19 mouse cellular contexts compared by ENCODE assay signal in the genomic region with DNA sequence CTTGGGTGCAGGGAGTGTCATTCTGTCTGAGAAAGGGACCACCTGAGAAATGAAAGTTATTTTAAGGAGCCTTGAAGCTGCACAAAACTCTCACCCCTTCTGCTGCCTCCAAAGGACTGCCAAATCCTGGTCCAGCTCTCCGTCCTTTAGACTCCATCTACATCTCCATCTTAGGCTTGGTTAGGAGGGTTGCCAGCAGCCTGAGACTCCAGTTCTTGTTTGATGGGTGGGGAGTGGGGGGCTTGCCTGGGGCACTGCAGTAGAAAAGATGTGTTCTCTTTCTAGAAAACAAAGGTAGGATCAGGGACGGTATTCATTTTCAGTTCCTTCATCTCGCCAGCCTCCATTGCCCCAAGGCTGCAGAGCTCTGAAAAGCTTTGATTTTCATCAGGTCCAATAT. TPM values are rescaled to one million over a fixed set of nuclear protein-coding genes. Genes with fewer than 3 reads are reported as not detected.
DNase-seq lines count a peak whose midpoint lies in the region; ATAC-seq and TF ChIP-seq lines count a peak whose summit lies in the region.
"Had no signal": no experiment of that assay in that cellular context is flagged by ENCODE, and none has a peak within 500 bp of the region (broad histone marks: within the 10 kb centered on the region; RNA-seq: fewer than 3 reads in every experiment).

No protein-coding gene starts in this region.

- H3K9me3 ChIP-seq in kidney, embryonic 15.5 days (replicated peaks): no peaks in the 10 kb centered on the region
- H3K9me3 ChIP-seq in intestine, embryonic 15.5 days: no peaks in the 10 kb centered on the region
- H3K9me3 ChIP-seq in stomach, postnatal 0 days (ENCODE audit: control insufficient read depth, low read length): no peaks in the 10 kb centered on the region
- H3K9me3 ChIP-seq in forebrain, embryonic 15.5 days: no peaks in the 10 kb centered on the region

- no peak for TF ChIP-seq EP300 in stomach, postnatal 0 days (optimal IDR thresholded peaks at IDR 0.05)

- no peak overlapping the region for H3ac ChIP-seq in myocyte (ENCODE audit: control insufficient read depth, insufficient read length)

- TF ChIP-seq CTCF in stomach, postnatal 0 days (IDR thresholded peaks at IDR 0.05; ENCODE audit: low read depth): no peak

- peaks cover 74% of the 10 kb centered on the region for H3K4me1 ChIP-seq in kidney, embryonic 15.5 days
- H3K4me1 ChIP-seq in intestine, embryonic 15.5 days (replicated peaks): peaks cover 23% of the 10 kb centered on the region; the same call in 1 of the 2 replicates
- H3K4me1 ChIP-seq in stomach, postnatal 0 days (replicated peaks; ENCODE audit: control insufficient read depth, insufficient read depth): 0 out of 2 replicates have a peak, but pooled peaks cover 2% of the 10 kb centered on the region
- peaks cover 9% of the 10 kb centered on the region for H3K4me1 ChIP-seq in forebrain, embryonic 15.5 days

- H3K79me2 ChIP-seq in myocyte (ENCODE audit: control insufficient read depth, insufficient read depth): peaks cover 42% of the 10 kb centered on the region

- H3K9ac ChIP-seq in kidney, embryonic 15.5 days: peak overlapping the region; percentile 19
- H3K9ac ChIP-seq in intestine, embryonic 15.5 days: no peak overlapping the region; the same call in 1 of the 2 replicates
- H3K9ac ChIP-seq in stomach, postnatal 0 days (ENCODE audit: low read length): no peak overlapping the region
- no peak overlapping the region for H3K9ac ChIP-seq in forebrain, embryonic 15.5 days (replicated peaks)
- H3K9ac ChIP-seq: hindbrain, embryonic 14.5 days had no signal

- peak overlapping the region; percentile 58 for H3K4me3 ChIP-seq in kidney, embryonic 15.5 days (replicated peaks)
- H3K4me3 ChIP-seq in intestine, embryonic 15.5 days (replicated peaks): 0 out of 2 replicates have a peak overlapping the region, but pooled peaks have one; percentile 44
- H3K4me3 ChIP-seq in myocyte: peak overlapping the region; percentile 73
- H3K4me3 ChIP-seq in stomach, postnatal 0 days (ENCODE audit: low read depth, low read length): peak overlapping the region; percentile 45; the same call in 1 of the 2 replicates
- no peak overlapping the region for H3K4me3 ChIP-seq in forebrain, embryonic 15.5 days
- H3K4me3 ChIP-seq: heart, adult 2 months had no signal

- no peaks in the 10 kb centered on the region for H3K36me3 ChIP-seq in kidney, embryonic 15.5 days
- no peaks in the 10 kb centered on the region for H3K36me3 ChIP-seq in intestine, embryonic 15.5 days
- no peaks in the 10 kb centered on the region for H3K36me3 ChIP-seq in myocyte (ENCODE audit: control insufficient read depth, insufficient read depth)
- no peaks in the 10 kb centered on the region for H3K36me3 ChIP-seq in stomach, postnatal 0 days (ENCODE audit: control insufficient read depth, insufficient read depth, low read length)
- H3K36me3 ChIP-seq in forebrain, embryonic 15.5 days: no peaks in the 10 kb centered on the region

- 10% methylated on average over 3 of the region's 3 CpGs for WGBS in kidney, embryonic 15.5 days
- 9% methylated on average over 3 of the region's 3 CpGs for WGBS in intestine, embryonic 15.5 days
- 6% methylated on average over 3 of the region's 3 CpGs for WGBS in stomach, postnatal 0 days
- WGBS in forebrain, embryonic 15.5 days: 1% methylated on average over 3 of the region's 3 CpGs

- H3K27ac ChIP-seq in kidney, embryonic 15.5 days: peak overlapping the region; percentile 96
- H3K27ac ChIP-seq in intestine, embryonic 15.5 days: peak overlapping the region; percentile 61
- H3K27ac ChIP-seq in stomach, postnatal 0 days (replicated peaks): no peak overlapping the region
- no peak overlapping the region for H3K27ac ChIP-seq in forebrain, embryonic 15.5 days (replicated peaks)
- H3K27ac ChIP-seq: heart, adult 2 months; hindbrain, embryonic 14.5 days had no signal

- TF ChIP-seq POLR2A in myocyte (IDR thresholded peaks at IDR 0.05; ENCODE audit: insufficient read length, low read depth): no peak

- DNase-seq in kidney, postnatal 36 days: no peak
- no peak for DNase-seq in stomach, postnatal 0 days (ENCODE audit: low spot score)
- DNase-seq in embryo, embryonic 11 days: no peak
- DNase-seq: cerebellum, adult 8-10 months; heart, adult 2 months; layer of hippocampus, postnatal 36 days; liver; lung, adult 18-20 months; lung, postnatal 36 days; right cerebral cortex, postnatal 4 days had no signal

- peak overlapping the region; percentile 78 for H3K4me2 ChIP-seq in kidney, embryonic 15.5 days
- H3K4me2 ChIP-seq in intestine, embryonic 15.5 days (replicated peaks): peak overlapping the region; percentile 73
- peak overlapping the region; percentile 88 for H3K4me2 ChIP-seq in myocyte (ENCODE audit: low read depth)
- H3K4me2 ChIP-seq in stomach, postnatal 0 days (replicated peaks; ENCODE audit: low read depth): peak overlapping the region; percentile 34; the same call in 1 of the 2 replicates
- H3K4me2 ChIP-seq in forebrain, embryonic 15.5 days (replicated peaks): no peak overlapping the region
- H3K4me2 ChIP-seq: hindbrain, embryonic 14.5 days; midbrain, embryonic 11.5 days had no signal

- no peak for ATAC-seq in kidney, embryonic 15.5 days (replicated peaks; ENCODE audit: low FRiP score)
- ATAC-seq in intestine, embryonic 15.5 days: no peak
- no peak for ATAC-seq in stomach, postnatal 0 days (ENCODE audit: low FRiP score, low TSS enrichment)
- ATAC-seq in forebrain, embryonic 15.5 days (replicated peaks): no peak
- ATAC-seq: forebrain, embryonic 14.5 days had no signal

- peaks cover 63% of the 10 kb centered on the region for H3K27me3 ChIP-seq in kidney, embryonic 15.5 days
- H3K27me3 ChIP-seq in intestine, embryonic 15.5 days (replicated peaks): peaks cover 84% of the 10 kb centered on the region
- H3K27me3 ChIP-seq in myocyte (ENCODE audit: control insufficient read depth, insufficient read depth, insufficient read length): no peaks in the 10 kb centered on the region
- H3K27me3 ChIP-seq in stomach, postnatal 0 days (ENCODE audit: control insufficient read depth, insufficient read depth, low read length): peaks cover 15% of the 10 kb centered on the region; the same call in 1 of the 2 replicates
- peaks cover 97% of the 10 kb centered on the region for H3K27me3 ChIP-seq in forebrain, embryonic 15.5 days

TF ChIP-seq in myocyte, 11 proteins besides CTCF, POLR2A, EP300 and RAD21:
- no peak for TF ChIP-seq CEBPB (IDR thresholded peaks at IDR 0.05; ENCODE audit: insufficient read depth, poor library complexity, severe bottlenecking)
- no peak for TF ChIP-seq TCF12 (IDR thresholded peaks at IDR 0.05; ENCODE audit: insufficient read depth, poor library complexity, severe bottlenecking)
- TF ChIP-seq SRF (IDR thresholded peaks at IDR 0.05; ENCODE audit: control insufficient read depth, insufficient read length, low read depth): no peak
- no peak for TF ChIP-seq USF1 (IDR thresholded peaks at IDR 0.05; ENCODE audit: low read depth)
- no peak for TF ChIP-seq MAX (IDR thresholded peaks at IDR 0.05; ENCODE audit: low read depth)
- no peak for TF ChIP-seq E2F4 (IDR thresholded peaks at IDR 0.05; ENCODE audit: insufficient read depth)
- TF ChIP-seq MYOG (IDR thresholded peaks at IDR 0.05; ENCODE audit: control insufficient read depth in 1 of 3, insufficient read depth in 1 of 3, insufficient read length in 2 of 3, low read depth in 2 of 3): no peak
- TF ChIP-seq REST (IDR thresholded peaks at IDR 0.05; ENCODE audit: insufficient read depth, insufficient read length): no peak
TF ChIP-seq in myocyte: peak in this region for 0.

RNA-seq across cellular contexts. Expression of a gene that starts 0.6 kb away (rescaled TPM):
- 10.9 and 11.0 TPM in 2 replicates for polyA plus RNA-seq in kidney, embryonic 15.5 days (2015; fragmentation: Nextera tagmentation; extraction: Ambion mirVana)
- polyA plus RNA-seq in intestine, embryonic 15.5 days (2015; fragmentation: Nextera tagmentation; extraction: Ambion mirVana): 5.7 and 6.1 TPM in 2 replicates
- 14.0 TPM for polyA plus RNA-seq in myocyte (2012; fragmentation: generic; extraction: Trizol)
- 3.3 and 4.9 TPM in 2 replicates for polyA plus RNA-seq in stomach, postnatal 0 days (2015; fragmentation: Nextera tagmentation; extraction: Ambion mirVana)
- polyA plus RNA-seq in forebrain, embryonic 15.5 days (2015; fragmentation: Nextera tagmentation; extraction: Ambion mirVana): not detected in 2 replicates
- polyA plus RNA-seq: forebrain, embryonic 14.5 days; heart, adult 2 months; midbrain, embryonic 11.5 days had no signal

RNA-seq across cellular contexts. Expression of a gene that starts 7.0 kb away (rescaled TPM):
- polyA plus RNA-seq in kidney, embryonic 15.5 days (2015; fragmentation: Nextera tagmentation; extraction: Ambion mirVana): 8.7 and 11.1 TPM in 2 replicates
- 6.2 and 7.0 TPM in 2 replicates for polyA plus RNA-seq in intestine, embryonic 15.5 days (2015; fragmentation: Nextera tagmentation; extraction: Ambion mirVana)
- 0.71 TPM for polyA plus RNA-seq in myocyte (2012; fragmentation: generic; extraction: Trizol)
- polyA plus RNA-seq in stomach, postnatal 0 days (2015; fragmentation: Nextera tagmentation; extraction: Ambion mirVana): 7.1 and 7.3 TPM in 2 replicates
- not detected in 2 replicates for polyA plus RNA-seq in forebrain, embryonic 15.5 days (2015; fragmentation: Nextera tagmentation; extraction: Ambion mirVana)
- polyA plus RNA-seq: forebrain, embryonic 14.5 days; heart, adult 2 months; heart, embryonic 16.5 days; midbrain, embryonic 11.5 days had no signal

RNA-seq across cellular contexts. Expression of a gene that starts 21.2 kb away (rescaled TPM):
- polyA plus RNA-seq in kidney, embryonic 15.5 days (2015; fragmentation: Nextera tagmentation; extraction: Ambion mirVana): 10.0 and 10.7 TPM in 2 replicates
- 1.3 and 1.4 TPM in 2 replicates for polyA plus RNA-seq in intestine, embryonic 15.5 days (2015; fragmentation: Nextera tagmentation; extraction: Ambion mirVana)
- polyA plus RNA-seq in myocyte (2012; fragmentation: generic; extraction: Trizol): 10.5 TPM
- polyA plus RNA-seq in stomach, postnatal 0 days (2015; fragmentation: Nextera tagmentation; extraction: Ambion mirVana): not detected in 2 replicates
- polyA plus RNA-seq in forebrain, embryonic 15.5 days (2015; fragmentation: Nextera tagmentation; extraction: Ambion mirVana): not detected in 2 replicates
- polyA plus RNA-seq: forebrain, embryonic 14.5 days; heart, adult 2 months; heart, embryonic 16.5 days; midbrain, embryonic 11.5 days; stomach, embryonic 14.5 days had no signal

RNA-seq across cellular contexts. Expression of a gene that starts 21.3 kb away (rescaled TPM):
- polyA plus RNA-seq in kidney, embryonic 15.5 days (2015; fragmentation: Nextera tagmentation; extraction: Ambion mirVana): 7.9 and 10.2 TPM in 2 replicates
- 9.5 and 10.6 TPM in 2 replicates for polyA plus RNA-seq in intestine, embryonic 15.5 days (2015; fragmentation: Nextera tagmentation; extraction: Ambion mirVana)
- 3.6 TPM for polyA plus RNA-seq in myocyte (2012; fragmentation: generic; extraction: Trizol)
- polyA plus RNA-seq in stomach, postnatal 0 days (2015; fragmentation: Nextera tagmentation; extraction: Ambion mirVana): 9.6 and 10.4 TPM in 2 replicates
- not detected in 2 replicates for polyA plus RNA-seq in forebrain, embryonic 15.5 days (2015; fragmentation: Nextera tagmentation; extraction: Ambion mirVana)
- polyA plus RNA-seq: forebrain, embryonic 14.5 days; midbrain, embryonic 11.5 days had no signal

RNA-seq across cellular contexts. Expression of a gene that starts 30.2 kb away (rescaled TPM):
- 3.6 and 4.8 TPM in 2 replicates for polyA plus RNA-seq in kidney, embryonic 15.5 days (2015; fragmentation: Nextera tagmentation; extraction: Ambion mirVana)
- 7.7 and 10.1 TPM in 2 replicates for polyA plus RNA-seq in intestine, embryonic 15.5 days (2015; fragmentation: Nextera tagmentation; extraction: Ambion mirVana)
- 1.2 TPM for polyA plus RNA-seq in myocyte (2012; fragmentation: generic; extraction: Trizol)
- polyA plus RNA-seq in stomach, postnatal 0 days (2015; fragmentation: Nextera tagmentation; extraction: Ambion mirVana): 18.0 and 18.2 TPM in 2 replicates
- not detected in 2 replicates for polyA plus RNA-seq in forebrain, embryonic 15.5 days (2015; fragmentation: Nextera tagmentation; extraction: Ambion mirVana)
- polyA plus RNA-seq: forebrain, embryonic 14.5 days; midbrain, embryonic 11.5 days had no signal

Comparison
In these comparisons a context has a peak if more than half of its experiments do, and no peak if none do; other contexts are left out.
1. H3K27ac ChIP-seq: peak in kidney, embryonic 15.5 days (single experiment) and intestine, embryonic 15.5 days (single experiment); none in stomach, postnatal 0 days (single experiment) and forebrain, embryonic 15.5 days (single experiment).